8 mouse cellular contexts compared by ENCODE assay signal in genomic region chr12:51866226-51866910, GRCm38 (mm10). TPM values are rescaled to one million over a fixed set of nuclear protein-coding genes. Genes with fewer than 3 reads are reported as not detected.
A peak's percentile ranks its signal among the peaks of the same experiment; 100 is the strongest.
DNase-seq lines count a peak whose midpoint lies in the region; ATAC-seq and TF ChIP-seq lines count a peak whose summit lies in the region.

No protein-coding gene starts in this region.

- H3K27me3 ChIP-seq in intestine, embryonic 16.5 days (replicated peaks; ENCODE audit: control insufficient read depth, insufficient read depth, low read length) = no peaks in the 10 kb centered on the region
- H3K27me3 ChIP-seq in intestine, embryonic 15.5 days (replicated peaks) = no peaks in the 10 kb centered on the region
- H3K27me3 ChIP-seq in forebrain, embryonic 14.5 days (replicated peaks; ENCODE audit: control insufficient read depth, insufficient read depth, low read length) = no peaks in the 10 kb centered on the region
- H3K27me3 ChIP-seq in limb, embryonic 14.5 days (ENCODE audit: control insufficient read depth, insufficient read depth, low read length) = no peaks in the 10 kb centered on the region
- no peaks in the 10 kb centered on the region for H3K27me3 ChIP-seq in midbrain, postnatal 0 days (ENCODE audit: insufficient read depth, low read length)

- no peaks in the 10 kb centered on the region for H3K9me3 ChIP-seq in intestine, embryonic 16.5 days (ENCODE audit: control insufficient read depth, low read length)
- no peaks in the 10 kb centered on the region for H3K9me3 ChIP-seq in intestine, embryonic 15.5 days
- H3K9me3 ChIP-seq in forebrain, embryonic 14.5 days (replicated peaks; ENCODE audit: control insufficient read depth, low read length) = no peaks in the 10 kb centered on the region
- H3K9me3 ChIP-seq in limb, embryonic 14.5 days (ENCODE audit: control insufficient read depth, low read length) = no peaks in the 10 kb centered on the region
- H3K9me3 ChIP-seq in midbrain, postnatal 0 days (ENCODE audit: low read length) = no peaks in the 10 kb centered on the region

- peaks cover 9% of the 10 kb centered on the region; the same call in 1 of the 2 replicates for H3K4me1 ChIP-seq in intestine, embryonic 16.5 days (ENCODE audit: control insufficient read depth, insufficient read depth, low read length)
- H3K4me1 ChIP-seq in intestine, embryonic 15.5 days (replicated peaks) = peaks cover 8% of the 10 kb centered on the region; the same call in 1 of the 2 replicates
- peaks cover 16% of the 10 kb centered on the region for H3K4me1 ChIP-seq in forebrain, embryonic 14.5 days (ENCODE audit: control insufficient read depth, insufficient read depth, low read length)
- peaks cover 7% of the 10 kb centered on the region for H3K4me1 ChIP-seq in limb, embryonic 14.5 days (ENCODE audit: control insufficient read depth, insufficient read depth, low read length)
- H3K4me1 ChIP-seq in midbrain, postnatal 0 days (ENCODE audit: insufficient read depth, low read length) = peaks cover 11% of the 10 kb centered on the region

- no peak for TF ChIP-seq POLR2A in limb, embryonic 14.5 days (IDR thresholded peaks at IDR 0.05; ENCODE audit: borderline replicate concordance, extremely low read depth, insufficient read depth, insufficient read length)

- no peak overlapping the region for H3K9ac ChIP-seq in intestine, embryonic 16.5 days (ENCODE audit: low read depth, low read length)
- no peak overlapping the region for H3K9ac ChIP-seq in intestine, embryonic 15.5 days
- H3K9ac ChIP-seq in forebrain, embryonic 14.5 days (ENCODE audit: low read length) = no peak overlapping the region
- H3K9ac ChIP-seq in limb, embryonic 14.5 days (ENCODE audit: low read depth, low read length, severe bottlenecking) = no peak overlapping the region
- no peak overlapping the region for H3K9ac ChIP-seq in midbrain, postnatal 0 days (replicated peaks; ENCODE audit: low read length, poor library complexity, severe bottlenecking)

- no peaks in the 10 kb centered on the region for H3K36me3 ChIP-seq in intestine, embryonic 16.5 days (ENCODE audit: control insufficient read depth, insufficient read depth, low read length)
- H3K36me3 ChIP-seq in intestine, embryonic 15.5 days = no peaks in the 10 kb centered on the region
- H3K36me3 ChIP-seq in forebrain, embryonic 14.5 days (ENCODE audit: control insufficient read depth, insufficient read depth, low read length) = no peaks in the 10 kb centered on the region
- no peaks in the 10 kb centered on the region for H3K36me3 ChIP-seq in limb, embryonic 14.5 days (ENCODE audit: control insufficient read depth, insufficient read depth, low read length)
- no peaks in the 10 kb centered on the region for H3K36me3 ChIP-seq in midbrain, postnatal 0 days (ENCODE audit: insufficient read depth, low read length)

- ATAC-seq in intestine, embryonic 16.5 days = peak; percentile 26
- ATAC-seq in intestine, embryonic 15.5 days = no peak
- ATAC-seq in forebrain, embryonic 14.5 days = peak; percentile 19
- peak; percentile 42; the same call in 1 of the 2 replicates for ATAC-seq in limb, embryonic 14.5 days (ENCODE audit: low FRiP score, low read depth)
- peak; percentile 60 for ATAC-seq in midbrain, postnatal 0 days (ENCODE audit: low FRiP score)

- no peak overlapping the region for H3K4me3 ChIP-seq in intestine, embryonic 16.5 days (ENCODE audit: low read length)
- no peak overlapping the region for H3K4me3 ChIP-seq in intestine, embryonic 15.5 days (replicated peaks)
- H3K4me3 ChIP-seq in forebrain, embryonic 14.5 days (ENCODE audit: low read depth, low read length) = no peak overlapping the region
- H3K4me3 ChIP-seq in limb, embryonic 14.5 days (replicated peaks; ENCODE audit: low read length) = no peak overlapping the region
- H3K4me3 ChIP-seq in midbrain, postnatal 0 days (ENCODE audit: low read depth, low read length) = no peak overlapping the region

- H3K27ac ChIP-seq in intestine, embryonic 16.5 days (ENCODE audit: low read length) = 0 out of 2 replicates have a peak overlapping the region, but pooled peaks have one; percentile 5
- no peak overlapping the region for H3K27ac ChIP-seq in intestine, embryonic 15.5 days
- H3K27ac ChIP-seq in forebrain, embryonic 14.5 days (ENCODE audit: low read depth, low read length) = peak overlapping the region; percentile 48; the same call in 1 of the 2 replicates
- no peak overlapping the region for H3K27ac ChIP-seq in limb, embryonic 14.5 days (replicated peaks; ENCODE audit: low read depth, low read length)
- peak overlapping the region; percentile 13; the same call in 1 of the 2 replicates for H3K27ac ChIP-seq in midbrain, postnatal 0 days (ENCODE audit: low read depth, low read length)

- H3K4me2 ChIP-seq in intestine, embryonic 16.5 days (ENCODE audit: low read depth, low read length) = no peak overlapping the region
- H3K4me2 ChIP-seq in intestine, embryonic 15.5 days (replicated peaks) = no peak overlapping the region
- no peak overlapping the region for H3K4me2 ChIP-seq in forebrain, embryonic 14.5 days (ENCODE audit: low read length)
- H3K4me2 ChIP-seq in limb, embryonic 14.5 days (replicated peaks; ENCODE audit: low read depth, low read length, severe bottlenecking) = no peak overlapping the region
- no peak overlapping the region; the same call in 1 of the 2 replicates for H3K4me2 ChIP-seq in midbrain, postnatal 0 days (ENCODE audit: low read depth, low read length, poor library complexity, severe bottlenecking)

- WGBS in intestine, embryonic 16.5 days = 63% methylated on average over 13 of the region's 13 CpGs
- 69% methylated on average over 13 of the region's 13 CpGs for WGBS in intestine, embryonic 15.5 days
- 55% methylated on average over 13 of the region's 13 CpGs for WGBS in forebrain, embryonic 14.5 days
- 59% methylated on average over 13 of the region's 13 CpGs for WGBS in limb, embryonic 14.5 days
- WGBS in midbrain, postnatal 0 days = 56% methylated on average over 13 of the region's 13 CpGs

- TF ChIP-seq CTCF in midbrain, postnatal 0 days (IDR thresholded peaks at IDR 0.05) = no peak

- DNase-seq in CD8-positive naive resting alpha-beta T cell, adult 2 months (ENCODE audit: low read depth in 2 of 2, low spot score in 2 of 2) = peak; percentile 63 to 74
- DNase-seq in forebrain, embryonic 14.5 days (ENCODE audit: low spot score) = no peak
- DNase-seq in limb, embryonic 14.5 days (ENCODE audit: low spot score) = peak; percentile 9
- peak; percentile 19 for DNase-seq in midbrain, postnatal 0 days (ENCODE audit: low spot score)
- DNase-seq in retina, embryonic 14.5 days (ENCODE audit: low spot score) = no peak
- no peak for DNase-seq in left cerebral cortex, adult 9 months (ENCODE audit: low spot score in 2 of 2)

RNA-seq across cellular contexts. Expression of gene Hectd1, which starts 37.0 kb away (rescaled TPM):
- 25.6 and 26.8 TPM in 2 replicates for polyA plus RNA-seq in intestine, embryonic 16.5 days (2015; fragmentation: Nextera tagmentation; extraction: Ambion mirVana)
- polyA plus RNA-seq in intestine, embryonic 15.5 days (2015; fragmentation: Nextera tagmentation; extraction: Ambion mirVana) = 31.1 and 32.2 TPM in 2 replicates
- polyA plus RNA-seq in forebrain, embryonic 14.5 days (2014; fragmentation: Nextera tagmentation; extraction: Ambion mirVana) = 31.1 and 37.1 TPM in 2 replicates
- polyA plus RNA-seq in limb, embryonic 14.5 days (2012; rRNA removed) = 32.8 and 35.8 TPM in 2 replicates
- 44.0 and 45.6 TPM in 2 replicates for polyA plus RNA-seq in limb, embryonic 14.5 days (2014; fragmentation: Nextera tagmentation; extraction: Ambion mirVana)
- total RNA-seq in midbrain, postnatal 0 days (2014; rRNA removed) = 75.7 and 91.7 TPM in 2 replicates
- 24.9 and 29.5 TPM in 2 replicates for polyA plus RNA-seq in midbrain, postnatal 0 days (2015; fragmentation: Nextera tagmentation; extraction: Ambion mirVana)

Comparison
In these comparisons a context has a peak if more than half of its experiments do, and no peak if none do; other contexts are left out.
1. H3K27ac ChIP-seq: peak in intestine, embryonic 16.5 days (single experiment), forebrain, embryonic 14.5 days (single experiment) and midbrain, postnatal 0 days (single experiment); none in intestine, embryonic 15.5 days (single experiment) and limb, embryonic 14.5 days (single experiment).
2. DNase-seq: peak in CD8-positive naive resting alpha-beta T cell, adult 2 months (2 of 2), limb, embryonic 14.5 days (single experiment) and midbrain, postnatal 0 days (single experiment); none in forebrain, embryonic 14.5 days (single experiment), retina, embryonic 14.5 days (single experiment) and left cerebral cortex, adult 9 months (0 of 2).